Mouse (Mus musculus): ENCODE measurements around the gene Chtop. TPM values are rescaled to one million over a fixed set of nuclear protein-coding genes. Genes with fewer than 3 reads are reported as not detected.

Gene Chtop
- polyA plus RNA-seq, 1 experiment from 2014 or later, result 72.2 TPM

DNA sequence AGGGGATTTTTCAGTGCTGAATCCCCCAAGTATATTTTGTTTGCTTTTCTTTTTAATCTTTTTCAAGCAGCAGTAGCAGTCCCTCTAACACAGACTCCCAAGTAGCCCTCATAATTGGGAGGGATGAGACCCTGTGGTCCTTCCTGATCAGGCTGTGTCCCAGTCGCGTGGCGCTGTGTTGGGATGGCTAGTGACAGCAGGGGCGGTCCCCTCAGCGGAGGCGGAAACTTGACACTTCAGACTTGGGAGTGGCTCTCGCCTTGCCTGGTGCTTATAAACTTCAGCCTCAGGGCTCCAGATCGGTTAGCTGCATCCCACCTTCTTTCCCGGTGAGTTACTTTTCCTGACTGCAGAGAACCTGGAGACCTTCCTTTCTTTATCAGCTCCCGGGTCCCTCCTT, 5.4 kb upstream of the Chtop start:
- H3K36me3 ChIP-seq (ENCODE audit: control insufficient read depth, insufficient read depth, low read length), result no peaks in the 10 kb centered on the region; the same call in 1 of the 2 replicates
- H3K4me1 ChIP-seq (replicated peaks; ENCODE audit: control insufficient read depth, insufficient read depth), result no peaks in the 10 kb centered on the region; the same call in 1 of the 2 replicates
- H3K27me3 ChIP-seq (ENCODE audit: control insufficient read depth, insufficient read depth, low read length), result no peaks in the 10 kb centered on the region
- DNase-seq (ENCODE audit: low spot score) (peak; percentile 82), ATAC-seq (ENCODE audit: low FRiP score, low TSS enrichment) (peak; percentile 81)
- peak overlapping the region; percentile 61 for H3K9ac ChIP-seq (ENCODE audit: low read length)
- peak overlapping the region; percentile 48 for H3K4me3 ChIP-seq (ENCODE audit: low read depth, low read length)
- 1% methylated on average over 10 of the region's 10 CpGs for WGBS
- H3K9me3 ChIP-seq (ENCODE audit: control insufficient read depth, low read length), result no peaks in the 10 kb centered on the region
- H3K27ac ChIP-seq (replicated peaks), result peak overlapping the region; percentile 84
- no peak for TF ChIP-seq CTCF (IDR thresholded peaks at IDR 0.05; ENCODE audit: low read depth)
- no peak for TF ChIP-seq EP300 (optimal IDR thresholded peaks at IDR 0.05)
- peak overlapping the region; percentile 88 for H3K4me2 ChIP-seq (replicated peaks; ENCODE audit: low read depth)

DNA sequence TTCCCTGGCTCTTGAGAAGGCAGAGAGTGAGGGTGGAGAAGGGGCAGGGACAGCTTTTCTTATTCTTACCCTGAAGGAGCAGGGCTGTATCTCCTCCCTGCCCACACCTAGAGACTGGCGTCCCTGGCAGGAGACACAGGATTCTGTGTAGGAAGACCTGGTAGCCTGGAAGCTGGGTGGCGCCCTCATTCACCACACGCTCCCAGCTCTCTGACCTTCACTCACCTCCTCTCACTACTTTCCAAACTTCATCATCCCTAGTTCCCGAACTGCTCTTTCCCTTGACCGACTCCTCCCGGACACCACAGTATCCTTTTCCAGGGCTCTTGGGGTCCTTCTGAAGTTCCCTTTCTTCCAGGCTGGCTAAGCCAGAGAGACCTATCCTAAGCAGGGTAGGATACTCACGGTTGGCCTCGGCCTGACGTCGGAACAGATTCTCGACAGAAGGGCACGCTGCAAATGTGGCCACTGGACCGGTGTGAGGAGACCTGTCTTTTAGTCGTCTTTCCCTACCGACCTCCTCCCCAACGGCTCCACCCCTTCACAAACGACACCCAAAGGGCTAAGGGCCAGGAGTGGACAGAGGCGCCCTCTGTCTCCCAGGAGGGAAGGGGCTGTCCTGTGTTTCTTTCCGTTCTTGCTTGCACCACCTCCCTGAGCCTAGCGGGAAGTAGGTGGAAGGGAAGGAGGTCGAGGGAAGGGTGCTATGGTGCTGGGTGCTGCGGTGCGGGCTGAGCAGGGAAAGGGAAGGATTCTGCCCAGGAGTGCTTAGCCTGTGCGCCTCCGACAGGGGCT, 4.7 kb upstream of the Chtop start, which contains the start of the genes S100a1 and S100a13:
Gene S100a1, minus strand, starts transcription at position 597 of the 795 bp plus-strand sequence.
Gene S100a13, plus strand, starts transcription at position 640 of the 795 bp plus-strand sequence.
- ATAC-seq (ENCODE audit: low FRiP score, low TSS enrichment) (peak; percentile 80), DNase-seq (ENCODE audit: low spot score) (peak; percentile 79)
- WGBS, result 5% methylated on average over 25 of the region's 25 CpGs
- no peaks in the 10 kb centered on the region; the same call in 1 of the 2 replicates for H3K4me1 ChIP-seq (replicated peaks; ENCODE audit: control insufficient read depth, insufficient read depth)
- peak; percentile 72 for TF ChIP-seq CTCF (IDR thresholded peaks at IDR 0.05; ENCODE audit: low read depth)
- no peak for TF ChIP-seq EP300 (optimal IDR thresholded peaks at IDR 0.05)
- no peaks in the 10 kb centered on the region for H3K27me3 ChIP-seq (ENCODE audit: control insufficient read depth, insufficient read depth, low read length)
- peak within 1 kb of the TSS; percentile 48 for H3K4me3 ChIP-seq (ENCODE audit: low read depth, low read length)
- H3K4me2 ChIP-seq (replicated peaks; ENCODE audit: low read depth), result peak within 1 kb of the TSS; percentile 88
- no peaks in the 10 kb centered on the region for H3K9me3 ChIP-seq (ENCODE audit: control insufficient read depth, low read length)
- peak within 1 kb of the TSS; percentile 84 for H3K27ac ChIP-seq (replicated peaks)
- no peaks in the 10 kb centered on the region; the same call in 1 of the 2 replicates for H3K36me3 ChIP-seq (ENCODE audit: control insufficient read depth, insufficient read depth, low read length)
- H3K9ac ChIP-seq (ENCODE audit: low read length), result peak within 1 kb of the TSS; percentile 61

DNA sequence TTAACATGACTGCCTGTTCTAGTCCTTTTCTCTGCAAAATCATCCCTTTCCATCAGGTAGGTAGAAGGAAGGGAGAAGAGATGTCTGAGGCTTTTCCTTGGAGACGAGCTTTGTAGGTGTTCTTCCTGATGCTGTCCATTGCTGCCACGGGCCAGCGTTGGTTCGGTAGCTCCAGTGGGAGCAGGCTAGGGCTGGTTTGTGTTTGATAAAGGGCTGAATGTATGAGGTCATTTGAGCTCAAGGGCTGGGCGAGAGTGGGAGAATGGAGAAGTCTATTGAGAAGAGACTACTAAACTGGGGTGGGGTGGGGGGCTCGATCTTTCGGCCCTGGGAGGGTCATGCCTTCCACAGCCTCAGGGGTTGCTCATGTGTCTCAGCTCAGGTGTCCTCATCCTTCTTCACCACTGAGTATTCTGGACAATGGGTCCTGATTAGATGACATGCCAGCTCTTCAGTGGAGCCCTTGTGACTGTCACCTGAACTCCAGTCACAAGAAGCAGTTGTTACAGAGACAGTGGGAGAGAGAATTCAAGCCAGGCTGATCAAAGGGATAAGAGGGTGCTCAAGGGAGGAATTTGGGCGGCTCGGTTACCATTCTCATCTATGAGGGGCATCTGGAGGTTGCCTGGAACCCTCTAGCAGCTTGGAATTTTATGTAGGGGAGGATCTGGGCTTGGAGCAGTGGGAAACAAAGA, 3.8 kb upstream of the Chtop start:
- 68% methylated on average over 9 of the region's 9 CpGs for WGBS
- Histone ChIP-seq H3K27ac (replicated peaks) (peak overlapping the region; percentile 84), H3K9me3 (ENCODE audit: control insufficient read depth, low read length) (no peaks in the 10 kb centered on the region), H3K36me3 (ENCODE audit: control insufficient read depth, insufficient read depth, low read length) (no peaks in the 10 kb centered on the region; the same call in 1 of the 2 replicates), H3K4me1 (replicated peaks; ENCODE audit: control insufficient read depth, insufficient read depth) (peaks cover 1% of the 10 kb centered on the region; the same call in 1 of the 2 replicates), H3K9ac (ENCODE audit: low read length) (peak overlapping the region; percentile 61; the same call in 1 of the 2 replicates), H3K4me2 (replicated peaks; ENCODE audit: low read depth) (peak overlapping the region; percentile 88), H3K27me3 (ENCODE audit: control insufficient read depth, insufficient read depth, low read length) (no peaks in the 10 kb centered on the region), H3K4me3 (ENCODE audit: low read depth, low read length) (peak overlapping the region; percentile 48; the same call in 1 of the 2 replicates)
- no peak for ATAC-seq (ENCODE audit: low FRiP score, low TSS enrichment)
- TF ChIP-seq CTCF (IDR thresholded peaks at IDR 0.05; ENCODE audit: low read depth) (no peak), EP300 (optimal IDR thresholded peaks at IDR 0.05) (no peak)
- DNase-seq (ENCODE audit: low spot score), result peak; percentile 56

DNA sequence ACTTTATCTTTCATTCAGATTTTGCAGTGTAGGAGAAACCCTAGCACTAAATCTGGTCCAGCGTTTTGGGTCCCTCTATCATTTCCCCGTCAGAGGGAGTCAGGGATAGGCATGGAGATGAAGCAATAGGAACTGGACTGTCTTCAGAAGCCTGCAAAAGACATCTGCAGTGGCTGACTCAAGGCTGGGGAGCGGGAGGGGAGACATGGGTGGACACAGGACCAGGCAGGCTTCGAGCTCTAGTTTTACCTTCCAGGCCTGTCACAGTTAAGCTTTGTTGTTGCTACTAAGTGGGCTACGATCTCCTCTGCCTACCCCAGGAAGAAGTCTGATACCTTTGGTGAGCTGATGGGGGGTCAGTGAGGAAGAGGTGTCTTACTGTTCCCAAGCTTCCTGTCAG, 3.0 kb upstream of the Chtop start:
- no peak for ATAC-seq (ENCODE audit: low FRiP score, low TSS enrichment)
- Histone ChIP-seq H3K9me3 (ENCODE audit: control insufficient read depth, low read length) (no peaks in the 10 kb centered on the region), H3K36me3 (ENCODE audit: control insufficient read depth, insufficient read depth, low read length) (no peaks in the 10 kb centered on the region; the same call in 1 of the 2 replicates), H3K27me3 (ENCODE audit: control insufficient read depth, insufficient read depth, low read length) (no peaks in the 10 kb centered on the region), H3K9ac (ENCODE audit: low read length) (no peak overlapping the region), H3K4me3 (ENCODE audit: low read depth, low read length) (no peak overlapping the region), H3K27ac (replicated peaks) (no peak overlapping the region), H3K4me2 (replicated peaks; ENCODE audit: low read depth) (no peak overlapping the region), H3K4me1 (replicated peaks; ENCODE audit: control insufficient read depth, insufficient read depth) (peaks cover 4% of the 10 kb centered on the region; the same call in 1 of the 2 replicates)
- 84% methylated on average over 5 of the region's 5 CpGs for WGBS
- TF ChIP-seq CTCF (IDR thresholded peaks at IDR 0.05; ENCODE audit: low read depth) (no peak), EP300 (optimal IDR thresholded peaks at IDR 0.05) (no peak)
- no peak for DNase-seq (ENCODE audit: low spot score)

DNA sequence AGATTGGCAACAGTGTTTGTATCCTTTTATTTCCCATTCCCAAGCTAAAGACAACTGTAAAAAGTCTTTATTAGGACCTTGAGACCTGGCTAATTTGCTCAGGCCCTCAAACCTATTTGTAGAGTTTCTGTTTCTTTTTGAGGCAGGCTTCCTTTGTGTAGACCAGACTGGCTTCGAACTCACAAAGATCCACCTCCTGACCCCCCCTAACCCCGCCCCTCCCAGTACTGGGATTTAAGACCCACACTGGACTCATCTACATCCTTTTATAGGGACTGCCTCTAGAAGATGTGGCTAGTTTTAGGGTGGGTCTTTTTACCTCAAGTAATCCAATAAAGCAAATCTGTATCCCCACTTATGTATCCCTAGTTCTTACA, 437 bp upstream of the Chtop start:
- Histone ChIP-seq H3K9ac (ENCODE audit: low read length) (no peak overlapping the region), H3K4me2 (replicated peaks; ENCODE audit: low read depth) (peak overlapping the region; percentile 21), H3K27ac (replicated peaks) (peak overlapping the region; percentile 8), H3K27me3 (ENCODE audit: control insufficient read depth, insufficient read depth, low read length) (no peaks in the 10 kb centered on the region), H3K4me3 (ENCODE audit: low read depth, low read length) (peak overlapping the region; percentile 91), H3K4me1 (replicated peaks; ENCODE audit: control insufficient read depth, insufficient read depth) (peaks cover 4% of the 10 kb centered on the region; the same call in 1 of the 2 replicates), H3K36me3 (ENCODE audit: control insufficient read depth, insufficient read depth, low read length) (peaks cover 3% of the 10 kb centered on the region), H3K9me3 (ENCODE audit: control insufficient read depth, low read length) (no peaks in the 10 kb centered on the region)
- TF ChIP-seq EP300 (optimal IDR thresholded peaks at IDR 0.05), result no peak
- no peak for TF ChIP-seq CTCF (IDR thresholded peaks at IDR 0.05; ENCODE audit: low read depth)
- WGBS, result 21% methylated on average over 2 of the region's 2 CpGs
- ATAC-seq (ENCODE audit: low FRiP score, low TSS enrichment), result no peak
- DNase-seq (ENCODE audit: low spot score), result no peak

Data from stomach, postnatal 0 days (tissue).